Mouse (Mus musculus): ENCODE measurements around the gene Becn1. TPM values are rescaled to one million over a fixed set of nuclear protein-coding genes. Genes with fewer than 3 reads are reported as not detected.
"Not testable (repeated sequence)": the region's sequence is repeated elsewhere in the genome, so short reads cannot be mapped to it uniquely, and the experiment has no call there.

Gene Becn1
- polyA plus RNA-seq, 1 experiment from 2014 or later: 175 TPM

GRCm38 (mm10) chr11:101334516-101334915, 32.4 kb upstream of the Becn1 start:
- no peak overlapping the region for H3K9ac ChIP-seq (ENCODE audit: low read depth, low read length)
- no peak overlapping the region for H3K27ac ChIP-seq (ENCODE audit: low read depth, low read length)
- no peaks in the 10 kb centered on the region for H3K36me3 ChIP-seq (ENCODE audit: control insufficient read depth, insufficient read depth, low read length)
- H3K4me3 ChIP-seq (ENCODE audit: low read length): no peak overlapping the region
- no peaks in the 10 kb centered on the region for H3K27me3 ChIP-seq (replicated peaks; ENCODE audit: control insufficient read depth, insufficient read depth, low read length)
- H3K9me3 ChIP-seq (ENCODE audit: control insufficient read depth, low read length): no peaks in the 10 kb centered on the region
- no peak for ATAC-seq
- 9% methylated on average over 6 of the region's 6 CpGs for WGBS
- H3K4me2 ChIP-seq (ENCODE audit: low read length): no peak overlapping the region
- H3K4me1 ChIP-seq (ENCODE audit: control insufficient read depth, insufficient read depth, low read depth, low read length): peaks cover 11% of the 10 kb centered on the region

GRCm38 (mm10) chr11:101334023-101334422, 31.9 kb upstream of the Becn1 start:
- Histone ChIP-seq H3K4me3 (ENCODE audit: low read length) (no peak overlapping the region), H3K27ac (ENCODE audit: low read depth, low read length) (no peak overlapping the region), H3K4me2 (ENCODE audit: low read length) (no peak overlapping the region), H3K36me3 (ENCODE audit: control insufficient read depth, insufficient read depth, low read length) (no peaks in the 10 kb centered on the region), H3K4me1 (ENCODE audit: control insufficient read depth, insufficient read depth, low read depth, low read length) (peaks cover 11% of the 10 kb centered on the region), H3K9me3 (ENCODE audit: control insufficient read depth, low read length) (no peaks in the 10 kb centered on the region), H3K9ac (ENCODE audit: low read depth, low read length) (no peak overlapping the region), H3K27me3 (replicated peaks; ENCODE audit: control insufficient read depth, insufficient read depth, low read length) (no peaks in the 10 kb centered on the region)
- 24% methylated on average over 10 of the region's 10 CpGs for WGBS
- no peak for ATAC-seq

- H3K9ac ChIP-seq (ENCODE audit: low read depth, low read length): no peak overlapping the region
- H3K4me1 ChIP-seq (ENCODE audit: control insufficient read depth, insufficient read depth, low read depth, low read length): peaks cover 3% of the 10 kb centered on the region
- H3K27ac ChIP-seq (ENCODE audit: low read depth, low read length): no peak overlapping the region
- ATAC-seq: no peak
- no peaks in the 10 kb centered on the region for H3K36me3 ChIP-seq (ENCODE audit: control insufficient read depth, insufficient read depth, low read length)
- no peaks in the 10 kb centered on the region for H3K27me3 ChIP-seq (replicated peaks; ENCODE audit: control insufficient read depth, insufficient read depth, low read length)
- WGBS: 91% methylated on average over 3 of the region's 3 CpGs
- H3K9me3 ChIP-seq (ENCODE audit: control insufficient read depth, low read length): no peaks in the 10 kb centered on the region
- no peak overlapping the region for H3K4me3 ChIP-seq (ENCODE audit: low read length)
- no peak overlapping the region for H3K4me2 ChIP-seq (ENCODE audit: low read length)
Measured at GRCm38 (mm10) chr11:101332537-101332936, 30.5 kb upstream of the Becn1 start.

- H3K9me3 ChIP-seq (ENCODE audit: control insufficient read depth, low read length); H3K27me3 ChIP-seq (replicated peaks; ENCODE audit: control insufficient read depth, insufficient read depth, low read length); H3K4me1 ChIP-seq (ENCODE audit: control insufficient read depth, insufficient read depth, low read depth, low read length); H3K9ac ChIP-seq (ENCODE audit: low read depth, low read length); H3K27ac ChIP-seq (ENCODE audit: low read depth, low read length); H3K36me3 ChIP-seq (ENCODE audit: control insufficient read depth, insufficient read depth, low read length); H3K4me3 ChIP-seq (ENCODE audit: low read length); H3K4me2 ChIP-seq (ENCODE audit: low read length); ATAC-seq: not testable (repeated sequence)
- WGBS: 76% methylated on average over 6 of the region's 6 CpGs
Measured at GRCm38 (mm10) chr11:101330961-101331360, 28.9 kb upstream of the Becn1 start.

GRCm38 (mm10) chr11:101330371-101330924, 28.4 kb upstream of the Becn1 start, which contains the start of gene Aoc3:
TSS of gene Aoc3 (plus strand) at chr11:101330605.
- no peak for ATAC-seq

DNA sequence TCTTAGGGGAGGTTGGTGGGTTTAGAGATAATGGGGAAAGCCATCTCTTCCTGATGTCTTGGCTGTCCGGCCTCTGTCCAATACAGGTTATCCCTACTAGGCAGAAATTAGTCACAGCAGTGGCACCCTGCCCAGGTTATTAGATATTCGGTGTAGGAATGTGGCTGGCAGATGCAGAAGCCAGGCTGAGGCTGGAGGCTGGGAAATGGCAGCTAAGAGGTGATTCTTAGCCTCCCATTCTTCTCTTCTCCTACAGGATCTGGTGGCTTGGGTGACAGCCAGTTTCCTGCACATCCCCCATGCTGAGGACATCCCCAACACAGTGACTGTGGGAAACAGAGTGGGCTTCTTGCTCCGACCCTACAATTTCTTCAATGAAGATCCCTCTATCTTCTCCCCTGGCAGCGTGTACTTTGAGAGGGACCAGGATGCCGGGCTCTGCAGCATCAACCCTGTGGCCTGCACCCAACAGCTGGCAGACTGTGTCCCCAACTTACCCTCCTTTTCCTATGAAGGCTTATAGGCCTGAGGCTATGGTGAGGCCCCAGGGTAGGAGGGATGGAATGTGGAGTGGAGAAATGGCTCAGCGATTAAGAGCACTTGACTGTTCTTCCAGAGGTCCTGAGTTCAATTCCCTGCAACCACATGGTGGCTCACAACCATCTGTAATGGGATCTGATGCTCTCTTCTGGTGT, 27.0 kb upstream of the Becn1 start:
- Histone ChIP-seq H3K9ac (ENCODE audit: low read depth, low read length) (no peak overlapping the region), H3K4me1 (ENCODE audit: control insufficient read depth, insufficient read depth, low read depth, low read length) (no peaks in the 10 kb centered on the region), H3K4me3 (ENCODE audit: low read length) (no peak overlapping the region), H3K4me2 (ENCODE audit: low read length) (no peak overlapping the region), H3K9me3 (ENCODE audit: control insufficient read depth, low read length) (no peaks in the 10 kb centered on the region), H3K27ac (ENCODE audit: low read depth, low read length) (no peak overlapping the region), H3K36me3 (ENCODE audit: control insufficient read depth, insufficient read depth, low read length) (peaks cover 6% of the 10 kb centered on the region; the same call in 1 of the 2 replicates), H3K27me3 (replicated peaks; ENCODE audit: control insufficient read depth, insufficient read depth, low read length) (no peaks in the 10 kb centered on the region)
- ATAC-seq: no peak
- WGBS: 72% methylated on average over 6 of the region's 6 CpGs

More at GRCm38 (mm10) chr11:101330371-101330924, 28.4 kb upstream of the Becn1 start, which contains the start of gene Aoc3:
- Histone ChIP-seq H3K4me3 (ENCODE audit: low read length) (no peak within 1 kb of the TSS), H3K9me3 (ENCODE audit: control insufficient read depth, low read length) (no peaks in the 10 kb centered on the region), H3K4me1 (ENCODE audit: control insufficient read depth, insufficient read depth, low read depth, low read length) (no peaks in the 10 kb centered on the region), H3K36me3 (ENCODE audit: control insufficient read depth, insufficient read depth, low read length) (no peaks in the 10 kb centered on the region), H3K4me2 (ENCODE audit: low read length) (no peak within 1 kb of the TSS), H3K27me3 (replicated peaks; ENCODE audit: control insufficient read depth, insufficient read depth, low read length) (no peaks in the 10 kb centered on the region), H3K27ac (ENCODE audit: low read depth, low read length) (no peak within 1 kb of the TSS), H3K9ac (ENCODE audit: low read depth, low read length) (no peak within 1 kb of the TSS)
- 67% methylated on average over 7 of the region's 7 CpGs for WGBS

DNA sequence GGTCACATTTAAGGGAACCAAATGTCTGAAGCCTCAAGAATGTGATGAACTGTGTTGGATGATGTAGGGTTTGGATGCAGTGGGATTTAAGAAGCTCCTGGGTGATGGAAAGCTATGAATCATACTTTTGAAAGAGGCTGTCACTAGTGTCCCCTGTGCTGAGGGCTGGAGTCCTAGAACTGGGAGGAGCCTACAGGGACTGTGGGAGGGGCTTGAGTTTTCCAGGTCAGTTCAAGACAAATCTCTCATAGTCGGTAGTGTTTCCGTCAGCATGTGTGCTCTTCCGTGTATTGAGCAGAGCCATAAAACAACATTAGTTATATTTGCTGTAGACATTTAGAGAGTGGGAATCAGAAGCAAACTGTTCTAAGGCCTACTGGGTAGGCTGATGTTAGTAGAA, 25.2 kb upstream of the Becn1 start:
- no peak overlapping the region for H3K4me2 ChIP-seq (ENCODE audit: low read length)
- no peaks in the 10 kb centered on the region for H3K9me3 ChIP-seq (ENCODE audit: control insufficient read depth, low read length)
- ATAC-seq: no peak
- H3K36me3 ChIP-seq (ENCODE audit: control insufficient read depth, insufficient read depth, low read length): peaks cover 13% of the 10 kb centered on the region; the same call in 1 of the 2 replicates
- no peak overlapping the region for H3K4me3 ChIP-seq (ENCODE audit: low read length)
- no peaks in the 10 kb centered on the region for H3K4me1 ChIP-seq (ENCODE audit: control insufficient read depth, insufficient read depth, low read depth, low read length)
- H3K27me3 ChIP-seq (replicated peaks; ENCODE audit: control insufficient read depth, insufficient read depth, low read length): no peaks in the 10 kb centered on the region
- no peak overlapping the region for H3K27ac ChIP-seq (ENCODE audit: low read depth, low read length)
- H3K9ac ChIP-seq (ENCODE audit: low read depth, low read length): no peak overlapping the region
- WGBS: 44% methylated on average over 3 of the region's 3 CpGs

DNA sequence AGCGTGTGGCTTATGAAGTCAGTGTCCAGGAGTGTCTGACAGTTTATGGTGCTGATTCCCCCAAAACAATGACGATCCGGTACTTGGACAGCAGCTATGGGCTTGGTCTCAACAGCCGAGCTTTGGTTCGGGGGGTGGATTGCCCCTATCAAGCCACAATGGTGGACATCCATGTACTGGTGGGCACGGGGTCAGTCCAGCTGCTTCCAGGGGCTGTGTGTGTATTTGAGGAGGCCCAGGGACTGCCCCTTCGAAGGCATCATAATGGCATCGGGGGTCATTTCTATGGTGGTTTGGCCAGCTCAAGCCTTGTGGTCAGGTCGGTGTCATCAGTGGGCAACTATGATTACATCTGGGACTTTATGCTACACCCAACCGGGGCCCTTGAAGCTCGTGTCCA, 24.1 kb upstream of the Becn1 start:
- Histone ChIP-seq H3K27me3 (replicated peaks; ENCODE audit: control insufficient read depth, insufficient read depth, low read length) (no peaks in the 10 kb centered on the region), H3K4me2 (ENCODE audit: low read length) (no peak overlapping the region), H3K9ac (ENCODE audit: low read depth, low read length) (no peak overlapping the region), H3K4me1 (ENCODE audit: control insufficient read depth, insufficient read depth, low read depth, low read length) (no peaks in the 10 kb centered on the region), H3K4me3 (ENCODE audit: low read length) (no peak overlapping the region), H3K9me3 (ENCODE audit: control insufficient read depth, low read length) (no peaks in the 10 kb centered on the region), H3K27ac (ENCODE audit: low read depth, low read length) (no peak overlapping the region), H3K36me3 (ENCODE audit: control insufficient read depth, insufficient read depth, low read length) (peaks cover 21% of the 10 kb centered on the region)
- ATAC-seq: no peak
- WGBS: 90% methylated on average over 11 of the region's 11 CpGs

DNA sequence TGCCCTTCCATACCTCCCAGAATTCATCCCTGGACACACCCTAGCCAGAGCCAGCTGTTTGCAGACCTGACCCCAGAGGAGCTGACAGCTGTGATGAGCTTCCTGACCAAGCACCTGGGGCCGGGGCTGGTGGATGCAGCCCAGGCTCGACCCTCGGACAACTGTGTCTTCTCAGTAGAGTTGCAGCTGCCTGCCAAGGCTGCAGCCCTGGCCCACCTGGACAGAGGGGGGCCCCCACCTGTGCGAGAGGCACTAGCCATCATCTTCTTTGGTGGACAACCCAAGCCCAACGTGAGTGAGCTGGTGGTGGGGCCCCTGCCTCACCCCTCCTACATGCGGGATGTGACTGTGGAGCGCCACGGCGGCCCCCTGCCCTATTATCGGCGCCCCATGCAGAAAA, 23.1 kb upstream of the Becn1 start:
- not testable (repeated sequence) for H3K27me3 ChIP-seq (replicated peaks; ENCODE audit: control insufficient read depth, insufficient read depth, low read length); H3K9ac ChIP-seq (ENCODE audit: low read depth, low read length); H3K4me3 ChIP-seq (ENCODE audit: low read length); H3K27ac ChIP-seq (ENCODE audit: low read depth, low read length); H3K4me1 ChIP-seq (ENCODE audit: control insufficient read depth, insufficient read depth, low read depth, low read length); ATAC-seq; H3K4me2 ChIP-seq (ENCODE audit: low read length); H3K9me3 ChIP-seq (ENCODE audit: control insufficient read depth, low read length)
- 94% methylated on average over 11 of the region's 11 CpGs for WGBS
- H3K36me3 ChIP-seq (ENCODE audit: control insufficient read depth, insufficient read depth, low read length): peaks cover 28% of the 10 kb centered on the region
